Comparison of ENCODE assay signal across 8 mouse cellular contexts in genomic region chr11:85925294-85925743, GRCm38 (mm10). TPM values are rescaled to one million over a fixed set of nuclear protein-coding genes. Genes with fewer than 3 reads are reported as not detected.
DNase-seq lines count a peak whose midpoint lies in the region; ATAC-seq and TF ChIP-seq lines count a peak whose summit lies in the region.

No protein-coding gene starts in this region.

- no peak; the same call in 1 of the 2 replicates for TF ChIP-seq RAD21 in MEL (IDR thresholded peaks at IDR 0.05; ENCODE audit: low read depth, low read length)

- peak overlapping the region; percentile 47 for H3K9ac ChIP-seq in MEL (ENCODE audit: control insufficient read depth, low read depth, low read length, poor library complexity, severe bottlenecking)
- H3K9ac ChIP-seq in liver, postnatal 0 days (replicated peaks): no peak overlapping the region
- H3K9ac ChIP-seq in neural tube, embryonic 13.5 days: no peak overlapping the region

- peaks cover 0 to 2% of the 10 kb centered on the region in 2 experiments; a peak in 2 of 4 replicates for H3K27me3 ChIP-seq in MEL (ENCODE audit: control insufficient read depth in 1 of 2, insufficient read depth in 2 of 2, low read length in 2 of 2)
- peaks cover 87% of the 10 kb centered on the region for H3K27me3 ChIP-seq in heart, embryonic 10.5 days (ENCODE audit: insufficient read depth, poor library complexity, severe bottlenecking)
- H3K27me3 ChIP-seq in liver, postnatal 0 days (ENCODE audit: insufficient read depth, low read length): peaks cover 47% of the 10 kb centered on the region
- peaks cover 71% of the 10 kb centered on the region for H3K27me3 ChIP-seq in neural tube, embryonic 13.5 days

- 11% methylated on average over 19 of the region's 19 CpGs for WGBS in heart, embryonic 10.5 days
- 8% methylated on average over 19 of the region's 19 CpGs for whole genome bisulfite sequencing in liver, postnatal 0 days (ENCODE audit: insufficient replicate concordance)
- 4% methylated on average over 19 of the region's 19 CpGs for WGBS in neural tube, embryonic 13.5 days

- H3K79me2 ChIP-seq in MEL (ENCODE audit: control insufficient read depth, insufficient read depth, low read length, poor library complexity): no peaks in the 10 kb centered on the region; the same call in 1 of the 2 replicates

- peaks cover 0 to 8% of the 10 kb centered on the region in 2 experiments; a peak in 2 of 4 replicates for H3K36me3 ChIP-seq in MEL (ENCODE audit: control insufficient read depth in 1 of 2, insufficient read depth in 2 of 2, low read length in 2 of 2)
- H3K36me3 ChIP-seq in heart, embryonic 10.5 days: no peaks in the 10 kb centered on the region
- H3K36me3 ChIP-seq in liver, postnatal 0 days (replicated peaks; ENCODE audit: insufficient read depth, low read length): no peaks in the 10 kb centered on the region
- no peaks in the 10 kb centered on the region for H3K36me3 ChIP-seq in neural tube, embryonic 13.5 days

- no peak for TF ChIP-seq CTCF in MEL (IDR thresholded peaks at IDR 0.05 in 2 of 3, conservative IDR thresholded peaks at IDR 0.05 in 1 of 3; ENCODE audit: control insufficient read depth in 1 of 3, insufficient read depth in 1 of 3, low read depth in 2 of 3, low read length in 3 of 3, poor library complexity in 1 of 3, severe bottlenecking in 1 of 3)
- no peak for TF ChIP-seq CTCF in liver, postnatal 0 days (IDR thresholded peaks at IDR 0.05; ENCODE audit: low read depth)

- peak; percentile 85 for ATAC-seq in common myeloid progenitor, adult 5-6 weeks (replicated peaks; ENCODE audit: low read depth, poor library complexity, severe bottlenecking)
- no peak for ATAC-seq in liver, postnatal 0 days
- 0 out of 2 replicates have a peak, but pooled peaks have one; percentile 56 for ATAC-seq in neural tube, embryonic 13.5 days (ENCODE audit: low read depth)

- peak overlapping the region; percentile 51 to 58 for H3K4me3 ChIP-seq in MEL (ENCODE audit: control insufficient read depth in 1 of 2, insufficient read depth in 1 of 2, low read depth in 2 of 2, low read length in 2 of 2)
- peak overlapping the region; percentile 49 for H3K4me3 ChIP-seq in heart, embryonic 10.5 days
- H3K4me3 ChIP-seq in liver, postnatal 0 days (ENCODE audit: low read depth, low read length): peak overlapping the region; percentile 15; the same call in 1 of the 2 replicates
- peak overlapping the region; percentile 12; the same call in 1 of the 2 replicates for H3K4me3 ChIP-seq in neural tube, embryonic 13.5 days

- TF ChIP-seq POLR2A in MEL (IDR thresholded peaks at IDR 0.05; ENCODE audit: control insufficient read depth in 1 of 2, insufficient read depth in 1 of 2, low read depth in 1 of 2, low read length in 2 of 2, poor library complexity in 1 of 2): no peak; a peak in 1 of 4 replicates

- no peaks in the 10 kb centered on the region for H3K9me3 ChIP-seq in MEL (replicated peaks; ENCODE audit: insufficient read depth, low read length)
- no peaks in the 10 kb centered on the region for H3K9me3 ChIP-seq in heart, embryonic 10.5 days
- H3K9me3 ChIP-seq in liver, postnatal 0 days (ENCODE audit: low read length): no peaks in the 10 kb centered on the region
- H3K9me3 ChIP-seq in neural tube, embryonic 13.5 days: no peaks in the 10 kb centered on the region

- peak overlapping the region; percentile 54 for H3K4me2 ChIP-seq in liver, postnatal 0 days (ENCODE audit: low read depth, low read length)
- H3K4me2 ChIP-seq in neural tube, embryonic 13.5 days: peak overlapping the region; percentile 46

- 0 out of 2 replicates have a peak overlapping the region, but pooled peaks have one; percentile 39 for H3K27ac ChIP-seq in MEL (ENCODE audit: control insufficient read depth, low read depth, low read length)
- H3K27ac ChIP-seq in heart, embryonic 10.5 days: no peak overlapping the region
- H3K27ac ChIP-seq in liver, postnatal 0 days (ENCODE audit: low read depth): no peak overlapping the region
- no peak overlapping the region for H3K27ac ChIP-seq in neural tube, embryonic 13.5 days (replicated peaks)

- TF ChIP-seq EP300 in MEL (IDR thresholded peaks at IDR 0.05; ENCODE audit: low read depth in 1 of 2, low read length in 2 of 2): 0 out of 4 replicates have a peak, but pooled peaks of 1 of the 2 experiments have one; percentile 10
- TF ChIP-seq EP300 in liver, postnatal 0 days (IDR thresholded peaks at IDR 0.05; ENCODE audit: low read depth): no peak

- DNase-seq in A20 (ENCODE audit: low read depth, low spot score) (peak; percentile 46), MEL (ENCODE audit: low read depth, low spot score) (peak; percentile 90)
- DNase-seq in heart, embryonic 10.5 days (ENCODE audit: low spot score): no peak
- peak; percentile 25 to 28 for DNase-seq in kidney, adult 8-10 months
- peak; percentile 23 for DNase-seq in liver, postnatal 0 days
- DNase-seq in spleen, postnatal 14 days (ENCODE audit: low spot score in 2 of 2): no peak

- peaks cover 0 to 13% of the 10 kb centered on the region in 2 experiments; a peak in 1 of 4 replicates for H3K4me1 ChIP-seq in MEL (ENCODE audit: control insufficient read depth in 1 of 2, insufficient read depth in 2 of 2, low read length in 2 of 2)
- peaks cover 10% of the 10 kb centered on the region for H3K4me1 ChIP-seq in heart, embryonic 10.5 days
- no peaks in the 10 kb centered on the region for H3K4me1 ChIP-seq in liver, postnatal 0 days (ENCODE audit: insufficient read depth)
- peaks cover 21% of the 10 kb centered on the region for H3K4me1 ChIP-seq in neural tube, embryonic 13.5 days (replicated peaks)

TF ChIP-seq in MEL, 35 proteins besides CTCF, POLR2A, EP300 and RAD21:
- TF ChIP-seq MXI1 (IDR thresholded peaks at IDR 0.05; ENCODE audit: low read depth, low read length): peak; percentile 58; the same call in 1 of the 2 replicates
- no peak for TF ChIP-seq NELFE (IDR thresholded peaks at IDR 0.05; ENCODE audit: low read depth, low read length)
- 0 out of 2 replicates have a peak, but pooled peaks have one; percentile 13 for TF ChIP-seq TBP (IDR thresholded peaks at IDR 0.05; ENCODE audit: low read depth, low read length)
- no peak for TF ChIP-seq MYC (IDR thresholded peaks at IDR 0.05; ENCODE audit: low read depth, low read length)
- TF ChIP-seq SIN3A (IDR thresholded peaks at IDR 0.05; ENCODE audit: low read length): 0 out of 2 replicates have a peak, but pooled peaks have one; percentile 53
- TF ChIP-seq KAT2A (conservative IDR thresholded peaks at IDR 0.05; ENCODE audit: low read depth, low read length): no peak
- TF ChIP-seq MAX (IDR thresholded peaks at IDR 0.05; ENCODE audit: low read length): peak; percentile 29; the same call in 1 of the 2 replicates
- TF ChIP-seq ELF1 (IDR thresholded peaks at IDR 0.05; ENCODE audit: low read depth, low read length): no peak
- no peak for TF ChIP-seq ZKSCAN1 (IDR thresholded peaks at IDR 0.05; ENCODE audit: low read depth, low read length)
- no peak for TF ChIP-seq ZC3H11A (IDR thresholded peaks at IDR 0.05; ENCODE audit: low read depth, low read length)
- no peak for TF ChIP-seq MAZ (IDR thresholded peaks at IDR 0.05; ENCODE audit: low read depth, low read length)
- TF ChIP-seq BHLHE40 (IDR thresholded peaks at IDR 0.05; ENCODE audit: borderline replicate concordance, low read depth, low read length): no peak
- TF ChIP-seq CHD2 (IDR thresholded peaks at IDR 0.05; ENCODE audit: low read length): no peak
- TF ChIP-seq CHD1 (IDR thresholded peaks at IDR 0.05; ENCODE audit: low read depth, low read length): no peak
- TF ChIP-seq USF2 (IDR thresholded peaks at IDR 0.05; ENCODE audit: borderline replicate concordance in 1 of 2, insufficient read depth in 1 of 2, low read depth in 1 of 2, low read length in 2 of 2): no peak
- TF ChIP-seq JUND (IDR thresholded peaks at IDR 0.05; ENCODE audit: low read depth, low read length): 0 out of 2 replicates have a peak, but pooled peaks have one; percentile 77
- no peak for TF ChIP-seq UBTF (IDR thresholded peaks at IDR 0.05; ENCODE audit: borderline replicate concordance, insufficient read depth, low read depth, low read length)

RNA-seq across cellular contexts. Expression of gene Tbx4, which starts 39.1 kb away (rescaled TPM):
- total RNA-seq in MEL (2012; rRNA removed): 0.07 and 0.12 TPM in 2 replicates
- under 1 TPM in 1 of 2 experiments, not detected in 1; 0.64 TPM for polyA plus RNA-seq in MEL (2012; ENCODE audit: insufficient read depth in 1 of 2, insufficient read length in 2 of 2, low read depth in 1 of 2, low replicate concordance in 2 of 2, missing spikeins in 1 of 2)
- 0.19 TPM in 1 of 2 replicates, not detected in the other for total RNA-seq in common myeloid progenitor, adult 5-6 weeks (2017)
- polyA plus RNA-seq in heart, embryonic 10.5 days (2016; fragmentation: Nextera tagmentation; extraction: Ambion mirVana): 0.80 and 4.1 TPM in 2 replicates
- polyA plus RNA-seq in liver, postnatal 0 days (2015; fragmentation: Nextera tagmentation; extraction: Ambion mirVana): not detected in 2 replicates
- polyA plus RNA-seq in neural tube, embryonic 13.5 days (2015; fragmentation: Nextera tagmentation; extraction: Ambion mirVana): 0.25 and 0.59 TPM in 2 replicates

Comparison
In these comparisons a context has a peak if more than half of its experiments do, and no peak if none do; other contexts are left out.
1. DNase-seq: peak in A20 (single experiment), MEL (single experiment), kidney, adult 8-10 months (2 of 2) and liver, postnatal 0 days (single experiment); none in heart, embryonic 10.5 days (single experiment) and spleen, postnatal 14 days (0 of 2).
2. Peak in every context shown above with its lines, with median percentiles within 50 percentile points of each other: H3K4me3 ChIP-seq.